Mouse (Mus musculus) layer of hippocampus, adult 18-20 months (tissue): Measurements from ENCODE around the gene Per1. TPM values are rescaled to one million over a fixed set of nuclear protein-coding genes. Genes with fewer than 3 reads are reported as not detected.
A peak's percentile ranks its signal among the peaks of the same experiment; 100 is the strongest.
"Not testable (repeated sequence)": the region's sequence is repeated elsewhere in the genome, so short reads cannot be mapped to it uniquely, and the experiment has no call there.

Source experiments
- DNase-seq, 2 experiments: peaks; one replicate each; pipeline ENCODE4 v3.0.0; 2022; ENCODE audit warnings: low spot score in 2 of 2
- total RNA-seq, 2 experiments: library from RNA; stranded (reverse); gene quantifications; 2 replicates each; pipeline ENCODE4 v1.2.3; 2021

The Per1 gene
- total RNA-seq, 2 experiments from 2014 or later = 92.9 to 115 TPM

- no peak for DNase-seq
Measured at GRCm38 (mm10) chr11:69080102-69080854, 14.7 kb upstream of the Per1 start.

- no peak for DNase-seq
Measured at GRCm38 (mm10) chr11:69080855-69081222, 14.2 kb upstream of the Per1 start.

GRCm38 (mm10) chr11:69081613-69082012 is 13.4 kb upstream of the Per1 start:
- no peak for DNase-seq

- DNase-seq = no peak
Measured at GRCm38 (mm10) chr11:69085608-69086007, 9.4 kb upstream of the Per1 start.

- DNase-seq = peak in 1 of 2 experiments; percentile 36
Measured at GRCm38 (mm10) chr11:69086390-69086789, 8.6 kb upstream of the Per1 start.

- DNase-seq = peak in 1 of 2 experiments; percentile 52
Measured at GRCm38 (mm10) chr11:69087082-69087481, 7.9 kb upstream of the Per1 start.

GRCm38 (mm10) chr11:69087597-69087996 is 7.4 kb upstream of the Per1 start:
- no peak for DNase-seq

- DNase-seq = peak; percentile 90 to 96
Measured at GRCm38 (mm10) chr11:69088103-69088855, 6.7 kb upstream of the Per1 start, which contains the start of gene Vamp2. Gene Vamp2 (plus strand): TSS chr11:69088490.

- no peak for DNase-seq
Measured at GRCm38 (mm10) chr11:69088856-69089615, 6.0 kb upstream of the Per1 start.

- no peak for DNase-seq
Measured at GRCm38 (mm10) chr11:69089616-69090290, 5.3 kb upstream of the Per1 start.

- no peak for DNase-seq
Measured at GRCm38 (mm10) chr11:69090367-69090766, 4.7 kb upstream of the Per1 start.

- DNase-seq = no peak
Measured at GRCm38 (mm10) chr11:69091566-69092385, 3.2 kb upstream of the Per1 start.

GRCm38 (mm10) chr11:69092386-69092751 is 2.6 kb upstream of the Per1 start:
- peak in 1 of 2 experiments; percentile 87 for DNase-seq

GRCm38 (mm10) chr11:69092871-69093270 is 2.1 kb upstream of the Per1 start:
- no peak for DNase-seq

- not testable (repeated sequence) for DNase-seq
Measured at GRCm38 (mm10) chr11:69093856-69094255, 1.2 kb upstream of the Per1 start.

GRCm38 (mm10) chr11:69095511-69096231 is 654 bp downstream of the Per1 start:
- no peak for DNase-seq

GRCm38 (mm10) chr11:69096360-69096986 is 1.5 kb downstream of the Per1 start:
- DNase-seq = no peak

GRCm38 (mm10) chr11:69096987-69097900 is 2.2 kb downstream of the Per1 start:
- peak; percentile 93 to 96 for DNase-seq
